ENCODE assay signal across 15 mouse cellular contexts in genomic region chr11:99182575-99182974, GRCm38 (mm10). TPM values are rescaled to one million over a fixed set of nuclear protein-coding genes. Genes with fewer than 3 reads are reported as not detected.
DNase-seq lines count a peak whose midpoint lies in the region; ATAC-seq and TF ChIP-seq lines count a peak whose summit lies in the region.
"Had no signal": no experiment of that assay in that cellular context is flagged by ENCODE, and none has a peak within 500 bp of the region (broad histone marks: within the 10 kb centered on the region; RNA-seq: fewer than 3 reads in every experiment).

No protein-coding gene starts in this region.

- H3K9ac ChIP-seq in lung, postnatal 0 days (replicated peaks; ENCODE audit: low read depth), result no peak overlapping the region
- no peak overlapping the region for H3K9ac ChIP-seq in kidney, embryonic 15.5 days
- no peak overlapping the region for H3K9ac ChIP-seq in forebrain, embryonic 12.5 days
- H3K9ac ChIP-seq: embryonic facial prominence, embryonic 13.5 days; forebrain, embryonic 13.5 days; lung, embryonic 15.5 days; midbrain, embryonic 12.5 days; neural tube, embryonic 13.5 days had no signal

- no peaks in the 10 kb centered on the region for H3K27me3 ChIP-seq in lung, postnatal 0 days (replicated peaks; ENCODE audit: insufficient read depth, low read length)
- H3K27me3 ChIP-seq in kidney, embryonic 15.5 days, result no peaks in the 10 kb centered on the region
- peaks cover 47% of the 10 kb centered on the region for H3K27me3 ChIP-seq in megakaryocyte, embryonic 14.5 days (replicated peaks)
- H3K27me3 ChIP-seq in forebrain, embryonic 12.5 days, result no peaks in the 10 kb centered on the region
- H3K27me3 ChIP-seq: embryonic facial prominence, embryonic 13.5 days; forebrain, embryonic 13.5 days; lung, embryonic 15.5 days; midbrain, embryonic 12.5 days; neural tube, embryonic 13.5 days had no signal

- no peak overlapping the region for H3K27ac ChIP-seq in lung, postnatal 0 days (ENCODE audit: low read length)
- H3K27ac ChIP-seq in kidney, embryonic 15.5 days, result no peak overlapping the region
- no peak overlapping the region for H3K27ac ChIP-seq in forebrain, embryonic 12.5 days
- H3K27ac ChIP-seq: embryonic facial prominence, embryonic 13.5 days; forebrain, embryonic 13.5 days; lung, embryonic 15.5 days; midbrain, embryonic 12.5 days; neural tube, embryonic 13.5 days had no signal

- ATAC-seq in lung, postnatal 0 days, result no peak
- no peak for ATAC-seq in kidney, embryonic 15.5 days (replicated peaks; ENCODE audit: low FRiP score)
- no peak for ATAC-seq in forebrain, embryonic 12.5 days (ENCODE audit: low FRiP score)
- ATAC-seq: activated CD4-positive, CD25-positive, alpha-beta regulatory T cell, adult 4 months; forebrain, embryonic 13.5 days had no signal

- H3K9me3 ChIP-seq in lung, postnatal 0 days (ENCODE audit: low read length), result no peaks in the 10 kb centered on the region
- H3K9me3 ChIP-seq in kidney, embryonic 15.5 days (replicated peaks), result no peaks in the 10 kb centered on the region
- peaks cover 15% of the 10 kb centered on the region for H3K9me3 ChIP-seq in megakaryocyte, embryonic 14.5 days
- no peaks in the 10 kb centered on the region for H3K9me3 ChIP-seq in forebrain, embryonic 12.5 days
- H3K9me3 ChIP-seq: embryonic facial prominence, embryonic 13.5 days; forebrain, embryonic 13.5 days; lung, embryonic 15.5 days; midbrain, embryonic 12.5 days; neural tube, embryonic 13.5 days had no signal

- peak; percentile 6 for DNase-seq in lung, postnatal 0 days (ENCODE audit: low spot score)
- no peak for DNase-seq in lung, postnatal 25 days (ENCODE audit: low spot score)
- DNase-seq in T-cell, adult 2 months (ENCODE audit: low spot score), result peak; percentile 39
- no peak for DNase-seq in cerebellum, adult 11 months
- DNase-seq in layer of hippocampus, adult 9-10 months (ENCODE audit: low spot score), result no peak
- DNase-seq: cerebellum, postnatal 25 days had no signal

- no peak for TF ChIP-seq EP300 in lung, postnatal 0 days (IDR thresholded peaks at IDR 0.05)

- no peaks in the 10 kb centered on the region for H3K36me3 ChIP-seq in lung, postnatal 0 days (ENCODE audit: insufficient read depth, low read length)
- no peaks in the 10 kb centered on the region for H3K36me3 ChIP-seq in kidney, embryonic 15.5 days
- H3K36me3 ChIP-seq in megakaryocyte, embryonic 14.5 days (replicated peaks; ENCODE audit: low read length), result no peaks in the 10 kb centered on the region
- no peaks in the 10 kb centered on the region for H3K36me3 ChIP-seq in forebrain, embryonic 12.5 days (replicated peaks)
- H3K36me3 ChIP-seq: embryonic facial prominence, embryonic 13.5 days; lung, embryonic 15.5 days; midbrain, embryonic 12.5 days; neural tube, embryonic 13.5 days had no signal

- no peaks in the 10 kb centered on the region for H3K4me1 ChIP-seq in lung, postnatal 0 days (ENCODE audit: insufficient read depth, low read depth, low read length)
- peaks cover 5% of the 10 kb centered on the region for H3K4me1 ChIP-seq in kidney, embryonic 15.5 days
- peaks cover 6% of the 10 kb centered on the region; the same call in 1 of the 2 replicates for H3K4me1 ChIP-seq in megakaryocyte, embryonic 14.5 days
- no peaks in the 10 kb centered on the region for H3K4me1 ChIP-seq in forebrain, embryonic 12.5 days
- H3K4me1 ChIP-seq: embryonic facial prominence, embryonic 13.5 days; forebrain, embryonic 13.5 days; lung, embryonic 15.5 days; midbrain, embryonic 12.5 days had no signal

- H3K4me2 ChIP-seq in lung, postnatal 0 days (replicated peaks; ENCODE audit: low read depth, low read length), result no peak overlapping the region
- H3K4me2 ChIP-seq in kidney, embryonic 15.5 days, result peak overlapping the region; percentile 29; the same call in 1 of the 2 replicates
- no peak overlapping the region for H3K4me2 ChIP-seq in forebrain, embryonic 12.5 days
- H3K4me2 ChIP-seq: embryonic facial prominence, embryonic 13.5 days; forebrain, embryonic 13.5 days; lung, embryonic 15.5 days; midbrain, embryonic 12.5 days; neural tube, embryonic 13.5 days had no signal

- 52% methylated on average over 11 of the region's 11 CpGs for WGBS in lung, postnatal 0 days
- 27% methylated on average over 11 of the region's 11 CpGs for WGBS in kidney, embryonic 15.5 days
- WGBS in forebrain, embryonic 12.5 days, result 76% methylated on average over 11 of the region's 11 CpGs

- no peak overlapping the region for H3K4me3 ChIP-seq in lung, postnatal 0 days (ENCODE audit: low read depth, low read length)
- H3K4me3 ChIP-seq in kidney, embryonic 15.5 days (replicated peaks), result no peak overlapping the region
- H3K4me3 ChIP-seq in megakaryocyte, embryonic 14.5 days (replicated peaks), result peak overlapping the region; percentile 40
- no peak overlapping the region for H3K4me3 ChIP-seq in forebrain, embryonic 12.5 days (replicated peaks)
- H3K4me3 ChIP-seq: embryonic facial prominence, embryonic 13.5 days; forebrain, embryonic 13.5 days; lung, embryonic 15.5 days; midbrain, embryonic 12.5 days; neural tube, embryonic 13.5 days had no signal

- TF ChIP-seq CTCF in lung, postnatal 0 days (IDR thresholded peaks at IDR 0.05), result no peak

RNA-seq across cellular contexts. Expression of gene Ccr7, which starts 27.7 kb away (rescaled TPM):
- polyA plus RNA-seq in lung, postnatal 0 days (2015; fragmentation: Nextera tagmentation; extraction: Ambion mirVana), result 0.50 and 0.69 TPM in 2 replicates
- 0.17 and 0.18 TPM in 2 replicates for polyA plus RNA-seq in kidney, embryonic 15.5 days (2015; fragmentation: Nextera tagmentation; extraction: Ambion mirVana)
- polyA plus RNA-seq in megakaryocyte, embryonic 14.5 days (2012; ENCODE audit: insufficient read depth, low replicate concordance), result not detected in 2 replicates
- 0.19 TPM in 1 of 2 replicates, not detected in the other for polyA plus RNA-seq in forebrain, embryonic 12.5 days (2016; fragmentation: Nextera tagmentation; extraction: Ambion mirVana)
- polyA plus RNA-seq: forebrain, embryonic 13.5 days; neural tube, embryonic 13.5 days had no signal

RNA-seq across cellular contexts. Expression of gene Smarce1, which starts 48.2 kb away (rescaled TPM):
- polyA plus RNA-seq in lung, postnatal 0 days (2015; fragmentation: Nextera tagmentation; extraction: Ambion mirVana), result 133 and 136 TPM in 2 replicates
- 243 and 249 TPM in 2 replicates for polyA plus RNA-seq in kidney, embryonic 15.5 days (2015; fragmentation: Nextera tagmentation; extraction: Ambion mirVana)
- polyA plus RNA-seq in megakaryocyte, embryonic 14.5 days (2012; ENCODE audit: insufficient read depth, low replicate concordance), result 24.2 and 370 TPM in 2 replicates
- 385 and 396 TPM in 2 replicates for polyA plus RNA-seq in forebrain, embryonic 12.5 days (2016; fragmentation: Nextera tagmentation; extraction: Ambion mirVana)

Comparison
In these comparisons a context has a peak if more than half of its experiments do, and no peak if none do; other contexts are left out.
1. DNase-seq: peak in lung, postnatal 0 days (single experiment) and T-cell, adult 2 months (single experiment); none in lung, postnatal 25 days (single experiment), cerebellum, adult 11 months (single experiment) and layer of hippocampus, adult 9-10 months (single experiment).